Mouse (Mus musculus): ENCODE results near the gene Gm49380.

DNA sequence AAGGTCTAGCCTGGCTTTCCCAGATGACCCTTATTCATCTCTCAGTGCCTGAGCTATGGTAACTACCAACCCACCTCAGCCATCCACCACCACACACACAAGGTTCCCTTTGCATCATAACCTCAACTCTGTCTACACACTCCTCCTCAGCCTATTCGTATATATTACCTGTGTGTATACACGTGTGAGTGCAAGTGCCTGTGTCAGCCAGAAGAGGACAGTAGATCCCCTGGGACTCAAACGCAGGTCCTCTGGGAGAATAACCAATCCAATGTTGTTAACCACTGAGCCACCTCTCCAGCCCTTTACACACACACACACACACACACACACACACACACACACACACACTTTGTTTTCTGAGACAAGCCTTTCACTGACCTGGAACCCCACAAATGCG lies 82.7 kb downstream of the Gm49380 start:
- TF ChIP-seq EP300 (optimal IDR thresholded peaks at IDR 0.05) (no peak), CTCF (IDR thresholded peaks at IDR 0.05; ENCODE audit: low read depth) (no peak)
